Mouse (Mus musculus) mouse embryonic stem cell (cell line): ENCODE results near the gene Myrfl.

Experiments
- in situ Hi-C, 2 experiments: fragments of 300-500 bp; cut with MboI; formaldehyde crosslinking; loops; 1 replicate in 1 of 2; 3 replicates in 1 of 2; pipeline ENCODE4 v1.14.3; 2019 to 2020; ENCODE audit warnings: low sequenced_read_pairs in 2 of 2, low pct_unique_long_range_greater_than_20kb in 1 of 2, mixed read lengths in 1 of 2; ENCODE audit not compliant: unreplicated experiment in 1 of 2

Gene Myrfl

DNA sequence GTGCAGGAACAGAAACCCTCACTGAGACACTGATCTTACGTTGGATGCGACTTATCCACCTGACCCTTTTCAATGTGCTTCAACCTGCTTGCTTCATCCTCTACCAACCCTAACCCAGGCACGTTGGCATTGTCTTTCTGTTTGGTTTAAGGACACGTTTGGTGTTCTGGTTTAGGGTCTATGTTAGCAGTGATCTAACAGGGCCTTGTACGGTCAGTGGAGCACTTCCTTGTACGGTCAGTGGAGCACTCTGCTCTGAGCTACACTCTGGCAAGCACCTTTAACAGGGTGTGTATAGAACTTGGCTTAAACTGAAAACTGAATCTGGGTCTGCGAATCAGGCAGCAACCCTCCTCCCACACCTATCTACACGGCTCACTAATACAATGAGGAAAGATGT lies 18.6 kb upstream of the Myrfl start:
- in situ Hi-C loops: no loop called here

- in situ Hi-C loops: no loop called here
These were observed 17.9 kb upstream of the Myrfl start for GRCm38 (mm10) chr10:116914586-116914985.

- in situ Hi-C loops: no loop called here
These were observed 17.0 kb upstream of the Myrfl start for GRCm38 (mm10) chr10:116913647-116914273.

GRCm38 (mm10) chr10:116912850-116913249 lies 16.1 kb upstream of the Myrfl start:
- in situ Hi-C loops: no loop called here

DNA sequence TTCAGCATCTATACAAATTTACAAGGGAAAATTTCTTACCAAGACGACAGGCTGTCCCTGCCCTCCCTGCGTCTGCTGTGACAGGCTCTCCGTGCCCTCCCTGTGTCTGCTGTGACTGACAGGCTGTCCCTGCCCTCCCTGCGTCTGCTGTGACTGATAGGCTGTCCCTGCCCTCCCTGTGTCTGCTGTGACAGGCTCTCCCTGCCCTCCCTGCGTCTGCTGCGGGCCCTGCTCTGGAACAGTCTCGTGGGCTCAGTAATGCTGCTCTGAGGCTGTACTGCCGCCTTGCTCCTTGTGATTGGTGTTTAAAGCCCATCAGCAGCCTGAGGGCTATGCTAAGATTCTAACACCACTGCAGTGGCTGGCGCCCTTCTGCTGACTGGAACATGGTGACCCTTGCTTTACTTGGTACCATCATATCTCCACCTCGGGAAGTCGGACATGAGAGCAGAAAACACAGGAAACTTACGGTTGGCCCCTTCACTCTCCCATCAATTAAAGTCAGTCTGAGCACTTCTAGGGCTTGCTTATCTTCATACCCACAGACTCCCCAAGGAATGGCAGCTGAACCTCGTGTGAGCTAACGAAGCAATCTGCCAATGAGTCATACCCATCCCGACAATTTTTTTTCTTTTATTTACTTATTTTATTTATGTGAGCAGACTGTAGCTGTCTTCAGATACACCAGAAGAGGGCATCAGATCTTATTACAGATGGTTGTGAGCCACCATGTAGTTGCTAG lies 12.4 kb upstream of the Myrfl start:
- in situ Hi-C loops: no loop called here

DNA sequence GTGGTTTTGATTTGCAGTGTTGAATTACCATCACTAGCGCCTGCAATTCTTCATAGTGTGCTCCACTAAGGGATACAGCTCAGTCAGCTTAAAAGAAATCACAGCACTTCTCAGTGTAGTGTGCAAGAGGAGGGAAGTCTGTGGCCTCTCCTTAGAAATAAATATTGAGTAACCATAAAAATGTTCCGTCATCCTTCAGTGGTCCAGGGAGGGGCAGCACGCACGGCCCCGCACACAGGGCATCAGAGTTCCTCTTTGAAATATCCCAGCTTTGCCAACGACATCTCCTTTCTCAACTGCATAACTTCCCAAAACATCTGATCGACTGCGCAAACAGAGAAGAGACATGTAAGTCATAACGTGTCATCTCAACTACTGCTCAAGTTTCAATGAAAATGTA lies 10.1 kb upstream of the Myrfl start:
- in situ Hi-C loops: no loop called here

DNA sequence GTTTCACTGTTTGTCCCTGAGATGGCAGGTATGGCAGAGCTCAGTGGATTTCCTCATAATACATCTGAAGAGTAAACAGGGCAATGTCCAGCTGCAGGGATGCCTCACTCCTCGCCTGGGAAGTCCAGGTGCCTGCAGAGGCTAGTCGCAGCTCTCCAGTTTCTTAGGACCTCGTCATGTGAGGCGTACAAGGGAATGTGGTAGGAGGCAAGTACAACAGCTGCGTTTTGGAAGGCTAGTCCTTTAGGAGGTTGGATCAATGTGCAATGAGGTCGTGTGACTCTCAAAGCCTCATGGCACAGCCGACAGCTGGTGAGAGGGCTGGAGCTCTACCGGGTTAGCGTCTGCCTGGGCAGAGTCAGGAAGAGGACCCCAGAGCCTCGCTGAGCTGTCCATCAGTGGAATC lies 7.8 kb upstream of the Myrfl start:
- in situ Hi-C loops: no loop called here

GRCm38 (mm10) chr10:116895108-116895833 lies 1.4 kb downstream of the Myrfl start:
- in situ Hi-C loops: no loop called here

DNA sequence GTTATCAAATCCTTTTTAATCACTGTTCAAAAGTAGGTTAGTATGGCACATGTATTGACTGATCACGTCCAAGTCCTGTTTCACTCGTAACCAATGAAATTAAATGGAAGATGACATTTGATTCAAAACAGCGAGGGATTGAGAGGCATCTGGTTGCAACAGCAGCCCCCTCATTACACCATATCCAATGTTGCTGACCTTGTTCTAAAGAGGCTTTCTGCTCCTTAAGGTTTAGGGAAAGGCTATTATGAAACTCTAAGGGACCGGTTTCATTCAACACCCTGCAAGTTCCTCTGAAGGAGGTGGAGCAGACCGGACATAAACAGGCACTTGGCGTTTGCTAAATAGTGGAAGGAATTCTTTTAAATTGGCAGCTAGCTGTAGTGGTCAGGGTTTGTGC lies 2.2 kb downstream of the Myrfl start:
- in situ Hi-C loops: no loop called here

DNA sequence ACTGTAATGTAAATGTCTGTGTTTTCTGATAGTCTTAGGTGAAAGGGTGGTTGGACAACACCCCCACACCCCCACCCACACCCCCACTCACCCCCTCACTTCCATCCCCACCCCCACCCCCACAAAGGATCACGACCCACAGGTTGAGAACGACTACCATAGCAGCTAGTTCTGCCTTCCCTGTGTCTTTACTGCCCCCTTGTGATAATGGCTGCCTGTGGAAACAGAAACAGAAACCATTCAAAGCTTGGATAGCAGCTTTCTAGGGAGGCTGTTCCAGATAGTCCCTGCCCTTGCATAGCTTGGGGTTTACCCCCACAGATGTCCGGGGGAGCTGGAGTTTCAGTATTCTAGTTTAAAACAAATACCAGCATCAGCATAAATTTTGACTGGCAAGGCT lies 3.0 kb downstream of the Myrfl start:
- in situ Hi-C loops: no loop called here

DNA sequence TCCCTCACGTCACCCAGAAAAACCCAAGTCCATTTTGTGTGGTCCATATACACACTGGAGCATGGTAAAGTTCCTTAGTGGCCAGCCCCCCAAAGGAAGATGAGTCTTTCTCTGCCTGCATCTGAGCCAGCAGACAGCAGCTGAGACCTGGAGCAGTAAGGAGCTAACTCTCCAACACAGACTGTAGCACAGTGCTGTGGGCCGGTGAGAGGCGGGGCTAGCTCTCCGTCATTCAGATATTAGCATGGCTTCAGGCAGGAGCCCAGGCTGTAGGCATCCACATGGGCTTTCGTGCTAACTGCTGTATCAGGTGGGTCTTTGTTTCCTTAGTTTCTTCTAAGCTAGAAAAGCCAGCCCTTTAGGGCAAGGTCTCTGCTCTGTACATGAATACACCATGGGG lies 6.1 kb downstream of the Myrfl start:
- in situ Hi-C loops: no loop called here

- in situ Hi-C loops: no loop called here
These were observed 12.2 kb downstream of the Myrfl start for GRCm38 (mm10) chr10:116884552-116884951.

DNA sequence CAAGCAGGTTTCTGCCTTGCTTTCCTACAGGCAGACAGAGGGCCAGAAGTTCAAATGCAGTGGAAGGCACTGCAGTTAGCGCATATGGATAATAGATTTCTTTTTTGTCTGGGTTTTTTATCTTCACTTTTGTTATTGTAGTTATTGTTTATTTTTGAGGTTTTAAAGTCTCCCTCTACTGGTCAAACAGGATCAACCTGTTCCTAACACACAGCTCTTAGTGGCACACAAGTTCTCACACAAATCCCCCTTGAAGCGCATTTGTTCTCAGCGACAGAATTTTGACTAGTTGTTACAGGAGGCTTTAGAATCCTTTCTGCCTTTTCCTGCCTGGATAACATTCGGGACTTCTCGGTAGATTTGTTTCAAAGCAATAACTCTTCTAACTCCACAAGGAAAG lies 13.2 kb downstream of the Myrfl start:
- in situ Hi-C loops: no loop called here

- in situ Hi-C loops: no loop called here
These were observed 19.3 kb downstream of the Myrfl start for GRCm38 (mm10) chr10:116877436-116877835.

GRCm38 (mm10) chr10:116874490-116874889 lies 22.2 kb downstream of the Myrfl start:
- in situ Hi-C loops: no loop called here

- in situ Hi-C loops: no loop called here
These were observed 24.7 kb downstream of the Myrfl start for GRCm38 (mm10) chr10:116872016-116872410.

DNA sequence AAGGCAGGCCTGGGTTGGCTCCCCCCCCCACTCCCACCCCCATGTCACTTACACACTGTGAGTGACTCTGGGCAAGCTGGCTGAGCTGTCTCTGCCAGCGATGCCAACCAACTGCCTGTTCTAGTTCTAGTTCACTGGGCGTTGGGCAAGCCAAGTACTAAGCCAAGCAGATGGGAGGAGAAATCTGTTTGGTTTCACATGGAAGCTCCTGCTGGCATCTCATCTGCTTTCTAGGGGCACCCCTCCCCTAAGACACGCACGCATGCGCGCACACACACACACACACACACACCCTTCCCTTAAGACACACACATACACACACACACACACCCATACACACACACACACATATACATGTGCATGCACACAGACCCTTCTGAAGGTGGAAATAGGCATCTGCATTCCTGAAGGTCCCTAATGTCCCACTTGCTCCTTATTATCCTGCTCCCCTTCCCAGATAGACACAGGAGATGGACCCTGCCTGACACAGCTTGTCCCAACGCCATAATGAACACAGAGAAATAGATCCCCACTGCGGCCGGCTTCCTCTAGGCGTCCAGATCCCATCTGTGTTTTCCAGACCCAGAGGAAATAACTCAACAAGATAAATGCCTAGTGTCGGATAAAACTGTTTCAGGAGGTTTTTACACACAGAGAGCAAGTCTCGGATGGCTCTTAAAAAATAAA lies 25.2 kb downstream of the Myrfl start:
- in situ Hi-C loops: no loop called here

DNA sequence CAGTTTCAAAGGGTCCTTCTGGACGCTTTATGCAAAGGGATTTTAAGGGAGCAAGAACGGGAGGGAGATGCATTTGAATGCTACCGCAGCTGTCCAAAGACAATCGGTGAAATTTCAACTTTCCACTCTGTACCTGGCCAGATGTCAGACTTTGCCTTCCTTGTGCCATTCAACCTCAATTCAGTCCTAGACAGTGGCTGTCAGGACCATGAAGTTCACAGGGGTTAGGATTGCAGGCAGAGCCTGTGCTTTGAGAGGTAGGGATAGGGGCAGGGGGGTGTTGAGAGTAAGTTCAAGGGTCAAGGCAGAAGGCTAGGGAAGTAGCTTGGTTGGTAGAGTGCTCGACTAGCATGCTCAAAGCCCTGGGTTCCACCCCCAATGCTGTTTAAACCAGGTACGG lies 25.9 kb downstream of the Myrfl start:
- in situ Hi-C loops: no loop called here

- in situ Hi-C loops: no loop called here
These were observed 43.4 kb downstream of the Myrfl start for GRCm38 (mm10) chr10:116853159-116853845.
